Mouse (Mus musculus): Measurements from ENCODE around the gene Tuba1c.
"Not testable (repeated sequence)": the region's sequence is repeated elsewhere in the genome, so short reads cannot be mapped to it uniquely, and the experiment has no call there.

Tuba1c gene

GRCm38 (mm10) chr15:99031388-99031675 lies 1.6 kb downstream of the Tuba1c start:
- no peak for DNase-seq

GRCm38 (mm10) chr15:99032041-99032725 lies 2.5 kb downstream of the Tuba1c start:
- DNase-seq: no peak

GRCm38 (mm10) chr15:99032726-99033250 lies 3.1 kb downstream of the Tuba1c start:
- peak; percentile 69 for DNase-seq

DNA sequence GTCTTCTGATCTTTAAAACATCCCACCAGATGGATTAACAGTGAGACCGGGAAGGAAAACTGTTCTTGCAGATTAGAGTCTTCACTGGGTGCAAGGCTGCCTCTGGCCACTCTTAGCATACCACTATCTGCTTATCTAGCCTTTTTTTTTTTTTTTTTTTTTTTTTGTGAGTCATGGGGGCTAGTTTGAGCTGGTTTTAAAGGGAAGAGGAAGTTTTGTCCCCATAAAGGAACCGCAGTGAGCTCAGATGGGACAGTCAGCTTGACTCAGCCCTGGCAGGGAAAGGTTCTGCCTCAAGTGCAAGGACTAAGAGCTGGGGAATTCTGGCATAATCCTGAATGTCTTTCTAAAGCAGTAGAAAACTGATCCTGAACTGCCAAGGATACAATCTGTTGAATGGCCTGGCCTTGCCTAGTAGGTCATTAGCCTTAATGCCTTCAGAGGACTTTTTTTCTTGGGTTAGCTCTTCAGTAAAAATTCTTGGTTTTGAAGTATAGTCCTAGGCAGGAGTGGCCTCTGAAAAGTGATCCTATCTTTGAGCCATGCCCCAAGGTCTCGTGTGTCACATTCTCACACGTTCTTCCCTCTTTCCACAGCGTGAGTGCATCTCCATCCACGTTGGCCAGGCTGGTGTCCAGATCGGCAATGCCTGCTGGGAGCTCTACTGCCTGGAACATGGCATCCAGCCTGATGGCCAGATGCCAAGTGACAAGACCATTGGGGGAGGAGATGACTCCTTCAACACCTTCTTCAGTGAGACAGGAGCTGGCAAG lies 4.0 kb downstream of the Tuba1c start:
- no peak for DNase-seq

DNA sequence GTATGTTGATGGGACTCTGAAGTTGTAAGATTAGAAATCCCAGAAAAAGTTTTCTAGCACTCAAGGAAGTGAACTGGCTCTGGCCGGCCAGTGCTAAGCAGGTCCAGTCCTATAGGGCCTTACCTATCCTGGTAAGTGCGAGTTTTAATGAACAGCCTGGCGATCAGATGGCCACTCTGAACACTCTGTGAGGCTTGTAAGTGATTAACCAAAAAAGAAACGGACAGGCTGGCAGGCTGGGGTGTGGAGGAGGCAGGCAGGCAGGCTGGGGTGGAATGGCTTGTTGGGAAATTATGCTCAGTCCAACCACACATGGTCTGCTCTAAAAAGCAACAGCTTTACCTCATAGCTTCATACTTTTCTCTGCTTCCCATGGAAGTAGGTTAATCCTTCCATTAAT lies 5.7 kb downstream of the Tuba1c start:
- DNase-seq: peak; percentile 82

DNA sequence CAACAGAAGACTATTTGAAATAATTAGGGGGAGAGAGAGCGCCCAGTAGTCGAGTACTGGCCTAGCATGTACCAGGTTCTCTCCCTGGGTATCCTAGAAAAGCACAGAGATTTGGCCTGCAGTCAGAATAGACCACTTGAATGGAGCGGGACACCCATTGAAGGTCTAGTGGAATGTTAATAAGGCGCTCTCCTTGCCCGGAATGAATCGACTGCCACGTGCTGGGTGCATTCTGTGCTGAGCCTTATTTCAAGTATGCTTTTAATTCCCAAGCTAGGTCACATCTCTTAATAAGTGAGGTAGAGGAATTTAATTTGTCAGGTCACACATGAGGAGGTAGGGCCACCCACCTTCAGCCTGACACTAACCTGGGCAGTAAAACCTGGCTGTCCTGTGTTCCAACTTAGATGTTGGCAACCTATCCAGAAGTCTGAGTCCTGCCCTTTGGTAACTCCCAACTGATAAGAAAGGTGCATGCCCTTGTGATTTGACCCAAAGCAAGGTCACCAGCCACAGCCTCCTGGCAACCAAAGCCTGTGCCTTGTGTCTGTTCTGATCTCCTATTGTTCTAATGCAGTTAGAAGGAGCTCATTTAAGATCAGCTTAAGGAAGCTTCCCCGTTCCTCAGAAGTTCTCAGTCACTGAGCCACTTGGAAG lies 6.7 kb downstream of the Tuba1c start:
- DNase-seq: no peak

DNA sequence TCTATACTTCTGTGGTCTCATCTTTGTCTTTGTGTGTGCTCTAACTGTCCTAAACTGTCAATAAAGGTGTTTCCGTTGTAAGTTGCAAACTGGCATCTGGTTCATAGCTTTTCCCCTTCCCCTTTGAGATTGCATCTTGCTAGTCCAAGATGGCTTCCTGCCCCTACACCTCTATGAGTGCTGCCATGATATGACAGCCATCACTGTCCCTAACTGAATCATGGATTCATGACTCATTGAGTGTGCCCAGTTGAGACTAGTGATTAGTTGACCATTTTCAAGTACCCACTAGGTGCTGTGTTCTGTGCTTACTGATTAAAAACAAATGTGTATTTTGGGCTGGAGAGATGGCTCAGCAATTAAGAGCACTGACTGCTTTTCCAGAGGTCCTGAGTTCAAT lies 8.3 kb downstream of the Tuba1c start:
- no peak for DNase-seq

DNA sequence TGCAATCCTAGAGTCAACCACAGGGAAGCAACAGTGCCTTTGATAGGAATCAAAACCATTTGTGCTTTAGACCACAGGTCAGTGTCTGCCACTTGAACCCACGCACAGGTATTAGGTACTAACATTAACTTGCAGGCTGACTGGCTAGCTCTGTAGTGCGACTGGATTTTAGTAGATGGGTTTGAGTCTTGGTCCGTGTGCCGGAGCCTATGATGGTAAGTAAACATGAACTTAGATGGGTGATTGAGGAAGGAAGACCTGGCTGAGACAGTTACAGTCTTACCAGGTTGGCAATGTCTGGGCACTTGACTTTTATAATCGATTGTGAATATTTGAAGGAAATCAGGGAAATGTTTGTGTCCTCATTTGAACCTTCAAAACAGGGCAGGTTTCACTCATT lies 9.1 kb downstream of the Tuba1c start:
- DNase-seq: no peak

- DNase-seq: no peak
Measured at GRCm38 (mm10) chr15:99039306-99039705, 9.6 kb downstream of the Tuba1c start.

- no peak for DNase-seq
Measured at GRCm38 (mm10) chr15:99039996-99040919, 10.6 kb downstream of the Tuba1c start.

- no peak for DNase-seq
Measured at GRCm38 (mm10) chr15:99040920-99041856, 11.5 kb downstream of the Tuba1c start.

GRCm38 (mm10) chr15:99042334-99042733 lies 12.6 kb downstream of the Tuba1c start:
- no peak for DNase-seq

DNA sequence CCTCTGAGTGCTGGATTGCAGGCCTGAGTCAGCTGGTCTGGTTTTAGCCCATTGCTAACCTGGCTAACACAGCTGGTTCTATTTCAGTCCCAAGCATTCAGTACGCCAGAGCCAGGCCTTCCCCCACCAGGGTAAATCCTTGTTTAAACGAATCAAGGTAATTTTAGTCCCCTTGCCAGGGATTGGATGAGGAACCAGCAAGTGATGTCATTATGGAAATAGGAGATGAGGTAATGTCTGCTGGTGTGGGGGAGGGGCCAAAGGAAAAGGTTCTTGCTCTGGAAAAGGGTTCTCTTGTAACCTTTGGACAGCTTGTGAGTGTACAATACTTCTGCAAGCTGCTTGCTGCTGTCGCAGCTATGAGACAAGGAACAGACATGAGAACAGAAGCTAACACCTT lies 15.2 kb downstream of the Tuba1c start:
- DNase-seq: peak; percentile 81

- DNase-seq: not testable (repeated sequence)
Measured at GRCm38 (mm10) chr15:99045734-99046133, 16.0 kb downstream of the Tuba1c start.

- peak; percentile 76 for DNase-seq
Measured at GRCm38 (mm10) chr15:99049473-99050253, 20.0 kb downstream of the Tuba1c start.

- DNase-seq: no peak
Measured at GRCm38 (mm10) chr15:99053373-99053772, 23.7 kb downstream of the Tuba1c start.

DNA sequence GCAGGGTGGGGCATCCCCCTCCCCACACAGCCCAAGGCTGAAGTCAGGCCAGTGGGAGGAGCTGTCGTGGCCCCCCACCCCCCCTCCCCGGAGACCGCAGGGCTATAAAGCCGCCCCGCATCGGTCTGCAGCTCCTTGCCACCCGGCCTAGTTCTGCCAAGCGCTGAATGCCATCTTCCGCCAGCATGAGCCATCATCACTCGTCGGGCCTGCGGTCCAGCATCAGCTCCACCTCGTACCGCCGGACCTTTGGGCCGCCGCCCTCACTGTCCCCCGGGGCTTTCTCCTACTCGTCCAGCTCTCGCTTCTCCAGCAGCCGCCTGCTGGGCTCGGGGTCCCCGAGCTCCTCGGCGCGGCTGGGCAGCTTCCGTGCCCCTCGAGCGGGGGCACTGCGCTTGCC lies 25.3 kb downstream of the Tuba1c start, which contains the start of gene Prph:
Prph (plus strand) TSS at position 135 of the 400 bp plus-strand sequence.
- no peak for DNase-seq

GRCm38 (mm10) chr15:99055511-99055961 lies 25.8 kb downstream of the Tuba1c start:
- no peak for DNase-seq

- DNase-seq: no peak
Measured at GRCm38 (mm10) chr15:99056332-99056731, 26.6 kb downstream of the Tuba1c start.

DNA sequence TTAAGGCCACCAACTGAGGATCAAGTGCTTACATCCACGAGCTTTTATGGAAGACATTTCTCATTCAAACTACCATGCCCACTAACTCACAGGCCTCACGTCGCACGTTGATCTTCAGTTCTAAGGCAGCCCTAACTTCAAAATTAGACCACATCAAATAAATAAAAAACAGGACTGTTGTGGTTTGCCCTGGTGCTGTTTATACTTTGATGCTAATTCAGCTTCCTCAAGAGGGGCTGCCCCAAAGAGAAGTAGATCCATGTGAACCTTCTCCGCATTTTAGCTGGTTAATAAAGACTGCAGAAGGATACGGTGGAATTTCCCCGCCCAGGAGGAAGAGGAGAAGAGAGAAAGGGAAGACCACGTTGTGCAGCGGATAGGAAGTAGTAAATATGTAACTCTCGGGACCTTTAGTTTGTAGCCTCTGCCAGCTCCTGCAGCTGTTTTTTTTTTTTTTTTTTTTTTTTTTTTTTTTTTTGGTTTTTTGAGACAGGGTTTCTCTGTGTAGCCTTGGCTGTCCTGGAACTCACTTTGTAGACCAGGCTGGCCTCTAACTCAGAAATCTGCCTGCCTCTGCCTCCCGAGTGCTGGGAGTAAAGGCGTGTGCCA lies 36.0 kb downstream of the Tuba1c start:
- no peak for DNase-seq
